Mouse (Mus musculus): ENCODE data around the gene Gm1604a. TPM values are rescaled to one million over a fixed set of nuclear protein-coding genes. Genes with fewer than 3 reads are reported as not detected.
"Not testable (repeated sequence)": the region's sequence is repeated elsewhere in the genome, so short reads cannot be mapped to it uniquely, and the experiment has no call there.

Gene Gm1604a
- polyA plus RNA-seq, 1 experiment = 0.54 TPM

- H3K4me1 ChIP-seq (replicated peaks; ENCODE audit: control insufficient read depth, insufficient read depth, low read length); DNase-seq; H3K4me3 ChIP-seq (ENCODE audit: control insufficient read depth, insufficient read depth, low read length); H3K27me3 ChIP-seq (ENCODE audit: control insufficient read depth, insufficient read depth, low read length); H3K36me3 ChIP-seq (ENCODE audit: control insufficient read depth, insufficient read depth, low read length); H3K27ac ChIP-seq (ENCODE audit: control insufficient read depth, insufficient read depth, low read length): not testable (repeated sequence)
- 91% methylated on average over 3 of the region's 4 CpGs for WGBS
Measured at GRCm38 (mm10) chr17:7005646-7006045, 19.7 kb upstream of the Gm1604a start.

- H3K4me1 ChIP-seq (replicated peaks; ENCODE audit: control insufficient read depth, insufficient read depth, low read length); DNase-seq; H3K36me3 ChIP-seq (ENCODE audit: control insufficient read depth, insufficient read depth, low read length); H3K27ac ChIP-seq (ENCODE audit: control insufficient read depth, insufficient read depth, low read length); H3K4me3 ChIP-seq (ENCODE audit: control insufficient read depth, insufficient read depth, low read length); H3K27me3 ChIP-seq (ENCODE audit: control insufficient read depth, insufficient read depth, low read length): not testable (repeated sequence)
Measured at GRCm38 (mm10) chr17:7008885-7009284, 16.5 kb upstream of the Gm1604a start.

GRCm38 (mm10) chr17:7009440-7009839, 15.9 kb upstream of the Gm1604a start:
- not testable (repeated sequence) for H3K36me3 ChIP-seq (ENCODE audit: control insufficient read depth, insufficient read depth, low read length); H3K4me1 ChIP-seq (replicated peaks; ENCODE audit: control insufficient read depth, insufficient read depth, low read length); H3K27me3 ChIP-seq (ENCODE audit: control insufficient read depth, insufficient read depth, low read length); H3K4me3 ChIP-seq (ENCODE audit: control insufficient read depth, insufficient read depth, low read length); H3K27ac ChIP-seq (ENCODE audit: control insufficient read depth, insufficient read depth, low read length); DNase-seq
- WGBS = no CpG with 5 or more reads among the region's 7 CpGs

GRCm38 (mm10) chr17:7009901-7010300, 15.5 kb upstream of the Gm1604a start:
- not testable (repeated sequence) for H3K4me1 ChIP-seq (replicated peaks; ENCODE audit: control insufficient read depth, insufficient read depth, low read length); H3K27me3 ChIP-seq (ENCODE audit: control insufficient read depth, insufficient read depth, low read length); H3K36me3 ChIP-seq (ENCODE audit: control insufficient read depth, insufficient read depth, low read length); H3K27ac ChIP-seq (ENCODE audit: control insufficient read depth, insufficient read depth, low read length); DNase-seq; H3K4me3 ChIP-seq (ENCODE audit: control insufficient read depth, insufficient read depth, low read length)
- WGBS = 31% methylated on average over 6 of the region's 9 CpGs

GRCm38 (mm10) chr17:7014190-7014589, 11.2 kb upstream of the Gm1604a start:
- WGBS = no CpG with 5 or more reads among the region's 1 CpGs
- H3K36me3 ChIP-seq (ENCODE audit: control insufficient read depth, insufficient read depth, low read length); H3K4me1 ChIP-seq (replicated peaks; ENCODE audit: control insufficient read depth, insufficient read depth, low read length); DNase-seq; H3K27me3 ChIP-seq (ENCODE audit: control insufficient read depth, insufficient read depth, low read length); H3K4me3 ChIP-seq (ENCODE audit: control insufficient read depth, insufficient read depth, low read length); H3K27ac ChIP-seq (ENCODE audit: control insufficient read depth, insufficient read depth, low read length): not testable (repeated sequence)

- H3K27me3 ChIP-seq (ENCODE audit: control insufficient read depth, insufficient read depth, low read length); H3K4me3 ChIP-seq (ENCODE audit: control insufficient read depth, insufficient read depth, low read length); H3K36me3 ChIP-seq (ENCODE audit: control insufficient read depth, insufficient read depth, low read length); H3K27ac ChIP-seq (ENCODE audit: control insufficient read depth, insufficient read depth, low read length); DNase-seq; H3K4me1 ChIP-seq (replicated peaks; ENCODE audit: control insufficient read depth, insufficient read depth, low read length): not testable (repeated sequence)
- WGBS = 90% methylated on average over 3 of the region's 14 CpGs
Measured at GRCm38 (mm10) chr17:7025764-7026346, 487 bp downstream of the Gm1604a start.

- not testable (repeated sequence) for DNase-seq
Measured at GRCm38 (mm10) chr17:7030204-7030603, 4.8 kb downstream of the Gm1604a start.

GRCm38 (mm10) chr17:7030622-7031174, 5.3 kb downstream of the Gm1604a start:
- WGBS = 89% methylated on average over 3 of the region's 6 CpGs
- H3K27ac ChIP-seq (ENCODE audit: control insufficient read depth, insufficient read depth, low read length); DNase-seq; H3K4me3 ChIP-seq (ENCODE audit: control insufficient read depth, insufficient read depth, low read length); H3K27me3 ChIP-seq (ENCODE audit: control insufficient read depth, insufficient read depth, low read length); H3K36me3 ChIP-seq (ENCODE audit: control insufficient read depth, insufficient read depth, low read length): not testable (repeated sequence)
- peaks cover 11% of the 10 kb centered on the region for H3K4me1 ChIP-seq (replicated peaks; ENCODE audit: control insufficient read depth, insufficient read depth, low read length)

More at GRCm38 (mm10) chr17:7030204-7030603, 4.8 kb downstream of the Gm1604a start:
- not testable (repeated sequence) for H3K36me3 ChIP-seq (ENCODE audit: control insufficient read depth, insufficient read depth, low read length); H3K4me3 ChIP-seq (ENCODE audit: control insufficient read depth, insufficient read depth, low read length); H3K27ac ChIP-seq (ENCODE audit: control insufficient read depth, insufficient read depth, low read length); H3K27me3 ChIP-seq (ENCODE audit: control insufficient read depth, insufficient read depth, low read length); H3K4me1 ChIP-seq (replicated peaks; ENCODE audit: control insufficient read depth, insufficient read depth, low read length)
- WGBS = 73% methylated on average over 5 of the region's 7 CpGs

GRCm38 (mm10) chr17:7033192-7034166, 8.1 kb downstream of the Gm1604a start:
- WGBS = 59% methylated on average over 3 of the region's 17 CpGs
- not testable (repeated sequence) for DNase-seq; H3K4me3 ChIP-seq (ENCODE audit: control insufficient read depth, insufficient read depth, low read length); H3K27me3 ChIP-seq (ENCODE audit: control insufficient read depth, insufficient read depth, low read length); H3K36me3 ChIP-seq (ENCODE audit: control insufficient read depth, insufficient read depth, low read length)
- Histone ChIP-seq H3K4me1 (replicated peaks; ENCODE audit: control insufficient read depth, insufficient read depth, low read length) (peaks cover 17% of the 10 kb centered on the region), H3K27ac (ENCODE audit: control insufficient read depth, insufficient read depth, low read length) (peak overlapping the region; percentile 86)

- not testable (repeated sequence) for H3K4me3 ChIP-seq (ENCODE audit: control insufficient read depth, insufficient read depth, low read length); H3K27ac ChIP-seq (ENCODE audit: control insufficient read depth, insufficient read depth, low read length); H3K4me1 ChIP-seq (replicated peaks; ENCODE audit: control insufficient read depth, insufficient read depth, low read length); H3K27me3 ChIP-seq (ENCODE audit: control insufficient read depth, insufficient read depth, low read length); DNase-seq; H3K36me3 ChIP-seq (ENCODE audit: control insufficient read depth, insufficient read depth, low read length)
- 90% methylated on average over 3 of the region's 4 CpGs for WGBS
Measured at GRCm38 (mm10) chr17:7068997-7069539, 43.7 kb downstream of the Gm1604a start.
